Mouse (Mus musculus) lung, embryonic 15.5 days (tissue): Measurements from ENCODE around the gene Fgfbp1. TPM values are rescaled to one million over a fixed set of nuclear protein-coding genes. Genes with fewer than 3 reads are reported as not detected.

ENCODE experiments used
- ATAC-seq: fragments of 200-750 bp; cut with Nextera tagmentation; 2 replicates; pipeline ENCODE4 v1.8.0; 2017; ENCODE audit warnings: moderate number of reproducible peaks, borderline replicate concordance; ENCODE audit not compliant: low FRiP score, low TSS enrichment; ENCODE audit errors: extremely low read depth
- H3K27ac ChIP-seq: fragments of 300-500 bp; sonication (generic); 2 replicates; pipeline ENCODE4 v1.5.1; 2015; ENCODE audit warnings: moderate library complexity, mild to moderate bottlenecking, inconsistent platforms
- H3K27me3 ChIP-seq: fragments of 300-500 bp; sonication (generic); 2 replicates; pipeline ENCODE4 v1.6.1; 2015; ENCODE audit warnings: inconsistent platforms
- H3K36me3 ChIP-seq: fragments of 300-500 bp; sonication (generic); 2 replicates; pipeline ENCODE4 v1.6.1; 2015; ENCODE audit warnings: inconsistent platforms
- H3K4me1 ChIP-seq: fragments of 300-500 bp; sonication (generic); 2 replicates; pipeline ENCODE4 v1.6.1; 2015; ENCODE audit warnings: inconsistent platforms
- H3K4me2 ChIP-seq: fragments of 300-500 bp; sonication (generic); 2 replicates; pipeline ENCODE4 v1.6.1; 2015; ENCODE audit warnings: inconsistent platforms, mild to moderate bottlenecking, moderate library complexity
- H3K4me3 ChIP-seq: fragments of 300-500 bp; sonication (generic); 2 replicates; pipeline ENCODE4 v1.5.1; 2015; ENCODE audit warnings: mild to moderate bottlenecking, inconsistent platforms
- H3K9ac ChIP-seq: fragments of 300-500 bp; sonication (generic); 2 replicates; pipeline ENCODE4 v1.6.1; 2015; ENCODE audit warnings: inconsistent platforms
- H3K9me3 ChIP-seq: fragments of 300-500 bp; sonication (generic); 2 replicates; pipeline ENCODE4 v1.6.1; 2016; ENCODE audit warnings: inconsistent platforms
- WGBS: fragments of 180-500 bp; shearing (Covaris S2); methylation state at CpG from one replicate; pipeline ENCODE4 v1.1.7; 2015; 5-methylcytosine and 5-hydroxymethylcytosine counted together
- polyA plus RNA-seq: library from polyadenylated mRNA; unstranded; fragments of >200 nt; fragmentation: Nextera tagmentation; extraction: Ambion mirVana; gene quantifications from 2 replicates; pipeline ENCODE4 v1.2.1, GENCODE M21; 2015

The Fgfbp1 gene
- polyA plus RNA-seq, 1 experiment from 2014 or later: 27.0 TPM

DNA sequence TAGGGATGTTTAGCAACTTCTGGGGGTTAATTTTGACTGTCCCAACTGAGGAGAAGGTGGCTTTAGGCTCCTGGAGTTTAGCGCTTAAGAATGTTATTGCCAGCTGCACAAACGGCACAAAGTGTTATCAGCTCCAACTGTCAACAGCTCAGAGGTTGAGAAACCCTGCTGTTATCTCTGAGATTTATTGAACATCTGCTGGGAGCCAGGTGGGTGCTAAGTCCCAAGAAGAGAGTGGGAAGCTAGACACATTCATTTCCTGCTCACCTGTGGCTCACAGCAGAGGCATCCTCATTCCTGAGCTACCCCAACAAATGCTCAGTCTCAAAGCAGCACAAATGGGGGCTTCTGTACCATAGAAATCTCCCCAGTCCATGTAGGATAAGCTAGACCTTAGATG is 10.4 kb downstream of the Fgfbp1 start:
- Histone ChIP-seq H3K27me3 (no peaks in the 10 kb centered on the region), H3K27ac (no peak overlapping the region), H3K9me3 (no peaks in the 10 kb centered on the region), H3K36me3 (no peaks in the 10 kb centered on the region), H3K4me2 (no peak overlapping the region), H3K9ac (no peak overlapping the region), H3K4me1 (no peaks in the 10 kb centered on the region), H3K4me3 (no peak overlapping the region)
- WGBS: 20% methylated on average over 2 of the region's 2 CpGs
- no peak for ATAC-seq

DNA sequence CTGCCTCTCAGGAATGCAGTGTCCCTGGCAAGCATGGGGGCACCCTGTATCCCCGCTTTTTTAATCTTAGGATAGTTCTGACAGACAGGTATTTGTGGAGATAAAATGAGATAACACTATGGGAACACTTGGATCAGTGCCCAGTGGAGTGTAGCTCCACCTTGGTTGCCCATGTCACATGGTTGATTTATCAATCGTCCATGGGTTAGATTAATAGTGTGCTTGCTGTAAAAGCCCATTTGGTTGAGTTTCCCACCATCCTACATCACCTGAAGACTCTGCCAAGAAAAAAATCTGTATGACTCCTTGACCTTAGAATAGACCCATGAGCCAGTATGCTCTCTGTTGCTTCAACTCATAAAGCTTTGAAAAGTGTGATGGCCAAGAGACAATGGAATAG is 11.0 kb downstream of the Fgfbp1 start:
- Histone ChIP-seq H3K4me1 (no peaks in the 10 kb centered on the region), H3K4me3 (no peak overlapping the region), H3K27ac (no peak overlapping the region), H3K36me3 (no peaks in the 10 kb centered on the region), H3K9me3 (no peaks in the 10 kb centered on the region), H3K9ac (no peak overlapping the region), H3K4me2 (no peak overlapping the region), H3K27me3 (no peaks in the 10 kb centered on the region)
- no peak for ATAC-seq
- 58% methylated on average over 2 of the region's 2 CpGs for WGBS

DNA sequence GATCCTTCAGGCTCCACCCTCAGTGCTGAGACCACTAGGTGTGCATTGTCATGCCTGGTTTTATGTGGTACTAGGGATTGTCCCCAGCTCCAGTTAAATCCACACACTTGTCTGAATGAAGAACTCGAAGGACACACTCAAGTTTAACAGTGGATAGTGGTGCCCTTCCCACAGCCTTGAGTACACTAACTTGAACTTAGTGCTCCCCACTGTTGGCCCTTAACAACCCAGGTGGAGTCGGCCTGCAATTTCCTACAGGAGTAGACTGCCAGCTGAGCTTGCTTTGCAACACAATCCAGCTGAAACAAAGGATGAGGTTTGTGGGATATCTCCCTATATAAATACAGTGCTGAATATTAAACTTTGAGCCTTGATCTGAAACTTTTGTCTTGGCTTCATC is 12.9 kb downstream of the Fgfbp1 start:
- Histone ChIP-seq H3K9me3 (no peaks in the 10 kb centered on the region), H3K4me2 (no peak overlapping the region), H3K27ac (no peak overlapping the region), H3K4me1 (no peaks in the 10 kb centered on the region), H3K36me3 (no peaks in the 10 kb centered on the region), H3K27me3 (no peaks in the 10 kb centered on the region), H3K9ac (no peak overlapping the region), H3K4me3 (no peak overlapping the region)
- 48% methylated on average over 2 of the region's 2 CpGs for WGBS
- ATAC-seq: no peak

DNA sequence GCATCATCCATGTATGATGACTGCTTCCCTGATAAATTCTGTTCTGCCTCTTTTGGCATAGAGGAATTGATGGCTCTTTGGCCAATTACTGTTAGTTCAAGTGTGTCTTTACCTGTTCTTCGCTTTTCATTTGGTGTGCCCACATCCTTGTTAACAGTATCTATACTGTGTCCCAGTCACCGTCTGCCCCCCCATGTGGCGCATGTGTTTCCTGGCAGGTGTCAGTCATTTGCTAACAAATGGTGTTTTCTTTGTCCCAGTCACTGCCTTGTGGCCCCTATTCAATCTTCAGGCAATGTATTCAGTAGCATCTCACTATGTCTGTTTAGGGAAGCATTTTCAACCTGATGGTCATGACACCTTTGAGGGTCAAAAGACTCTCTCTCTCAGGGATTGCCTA is 20.5 kb downstream of the Fgfbp1 start:
- no peak for ATAC-seq
- Histone ChIP-seq H3K4me2 (no peak overlapping the region), H3K9me3 (no peaks in the 10 kb centered on the region), H3K27me3 (no peaks in the 10 kb centered on the region), H3K4me3 (no peak overlapping the region), H3K4me1 (no peaks in the 10 kb centered on the region), H3K36me3 (no peaks in the 10 kb centered on the region), H3K9ac (no peak overlapping the region), H3K27ac (no peak overlapping the region)
- 86% methylated on average over 3 of the region's 3 CpGs for WGBS

DNA sequence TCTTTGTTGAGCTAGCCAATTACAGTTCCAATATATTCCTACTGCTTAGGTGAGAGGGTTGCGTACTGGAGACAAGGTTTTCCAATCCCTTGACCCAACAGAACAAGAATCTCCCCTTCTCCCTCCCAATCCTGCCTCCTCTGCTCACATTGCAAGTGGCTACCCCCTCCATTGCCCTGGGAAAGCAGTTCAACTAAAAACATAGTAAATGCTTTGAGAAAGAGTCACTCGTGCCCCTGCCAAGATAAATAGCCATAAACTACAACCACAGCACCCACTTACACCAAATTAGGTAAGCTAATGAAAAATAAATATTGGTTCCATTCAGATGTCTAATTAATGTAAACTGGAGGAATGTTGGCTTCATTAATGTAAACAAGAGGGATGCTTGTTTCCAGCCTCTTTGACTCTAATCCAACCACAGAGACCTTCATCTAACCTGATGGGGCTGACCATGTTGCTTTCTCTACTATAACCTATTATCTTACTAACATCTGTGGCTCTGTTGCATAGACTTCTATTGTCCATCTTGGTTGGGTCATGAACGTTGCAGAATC is 21.6 kb downstream of the Fgfbp1 start:
- WGBS: 68% methylated on average over 3 of the region's 3 CpGs
- Histone ChIP-seq H3K4me3 (no peak overlapping the region), H3K27ac (no peak overlapping the region), H3K9me3 (no peaks in the 10 kb centered on the region), H3K9ac (no peak overlapping the region), H3K4me2 (no peak overlapping the region), H3K36me3 (no peaks in the 10 kb centered on the region), H3K27me3 (no peaks in the 10 kb centered on the region), H3K4me1 (no peaks in the 10 kb centered on the region)
- no peak for ATAC-seq

DNA sequence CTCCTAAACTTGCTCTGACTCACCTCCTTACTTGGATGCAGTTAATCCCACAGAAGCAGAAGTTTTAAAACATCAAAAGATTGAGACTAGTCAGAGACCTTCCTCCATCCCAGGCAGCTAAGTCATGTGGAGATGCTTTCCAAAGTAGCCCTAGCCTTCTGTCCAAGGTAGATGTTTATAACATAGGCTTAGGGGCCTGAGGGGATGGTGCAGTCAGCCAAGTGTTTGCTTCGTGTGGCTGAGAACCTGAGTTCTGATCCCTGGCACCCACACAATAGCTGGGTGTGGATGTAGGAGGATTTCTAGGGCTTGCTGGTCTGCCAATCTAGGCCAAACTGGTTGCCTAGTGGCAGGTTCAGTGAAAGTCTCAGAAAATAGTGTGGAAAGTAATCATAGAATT is 28.3 kb downstream of the Fgfbp1 start:
- Histone ChIP-seq H3K4me3 (no peak overlapping the region), H3K9ac (no peak overlapping the region), H3K9me3 (no peaks in the 10 kb centered on the region), H3K4me2 (no peak overlapping the region), H3K27ac (no peak overlapping the region), H3K36me3 (no peaks in the 10 kb centered on the region), H3K4me1 (peaks cover 10% of the 10 kb centered on the region), H3K27me3 (no peaks in the 10 kb centered on the region)
- ATAC-seq: no peak
- WGBS: 69% methylated on average over 1 of the region's 1 CpGs

DNA sequence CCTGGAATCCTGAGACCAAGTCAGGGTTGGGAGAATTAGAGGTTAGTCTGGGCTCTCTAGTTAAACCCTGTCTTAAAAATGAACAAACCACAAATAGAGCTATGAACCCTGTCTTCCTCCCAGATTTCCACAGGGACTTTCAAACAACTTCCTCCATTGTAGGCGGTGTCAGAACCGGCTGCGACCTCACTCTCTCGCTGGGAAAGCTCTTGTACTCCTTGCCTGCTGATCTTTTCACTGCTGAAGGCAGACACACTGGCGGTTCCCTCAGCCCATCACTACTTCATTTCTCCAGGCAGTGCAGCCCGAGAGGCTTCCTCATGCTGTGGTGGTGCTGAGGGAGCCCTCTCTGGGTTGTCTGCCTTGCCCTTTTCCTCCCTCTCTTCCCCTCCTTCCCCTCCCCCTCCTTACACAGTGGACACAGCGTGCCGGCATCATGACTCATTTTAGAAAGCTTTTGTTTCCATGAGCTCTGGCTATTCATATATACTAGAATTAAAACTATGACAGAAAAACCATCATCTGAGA is 32.8 kb downstream of the Fgfbp1 start:
- no peaks in the 10 kb centered on the region for H3K36me3 ChIP-seq

DNA sequence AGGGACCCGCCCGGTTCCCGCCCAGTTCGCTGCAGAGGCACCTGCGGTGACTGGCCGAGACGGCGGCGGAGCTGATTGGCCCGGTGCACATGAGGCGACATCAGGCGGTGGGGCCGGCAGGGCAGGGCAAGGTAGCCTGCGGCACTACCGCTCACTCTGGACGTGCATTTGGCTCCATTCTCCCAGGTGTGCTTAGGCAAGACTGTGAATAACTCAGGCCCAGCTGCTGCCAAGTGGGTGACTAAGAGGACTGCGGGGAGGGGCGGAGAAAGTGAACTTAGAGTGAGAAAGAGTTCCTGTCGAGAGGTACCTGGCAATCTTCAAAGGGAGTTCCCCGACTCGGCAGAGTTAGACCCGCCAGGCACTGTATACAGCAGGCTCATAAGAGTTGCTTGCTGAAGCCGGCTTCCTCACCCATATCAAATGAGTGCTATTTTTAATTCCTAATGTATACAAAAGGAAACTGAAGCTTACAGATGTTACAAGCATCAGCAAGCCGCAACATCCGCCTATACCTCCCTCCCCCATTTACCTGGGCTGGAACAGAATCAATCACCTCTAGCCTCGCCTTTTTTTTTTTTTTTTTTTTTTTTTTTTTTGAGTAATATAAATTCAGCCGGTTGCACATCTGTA is 33.4 kb downstream of the Fgfbp1 start:
- H3K9me3 ChIP-seq: no peaks in the 10 kb centered on the region
- H3K4me3 ChIP-seq: peak overlapping the region; percentile 30
- WGBS: 2% methylated on average over 27 of the region's 27 CpGs
- ATAC-seq: peak; percentile 95
- peak overlapping the region; percentile 52 for H3K4me2 ChIP-seq
- H3K27me3 ChIP-seq: no peaks in the 10 kb centered on the region
- no peaks in the 10 kb centered on the region for H3K36me3 ChIP-seq
- H3K27ac ChIP-seq: peak overlapping the region; percentile 85
- H3K9ac ChIP-seq: no peak overlapping the region
- peaks cover 22% of the 10 kb centered on the region for H3K4me1 ChIP-seq

More for the DNA sequence above, 32.8 kb downstream of the Fgfbp1 start:
- H3K27me3 ChIP-seq: no peaks in the 10 kb centered on the region
- peak overlapping the region; percentile 85 for H3K27ac ChIP-seq
- peak overlapping the region; percentile 30; the same call in 1 of the 2 replicates for H3K4me3 ChIP-seq
- 3% methylated on average over 8 of the region's 8 CpGs for WGBS
- peaks cover 22% of the 10 kb centered on the region for H3K4me1 ChIP-seq
- no peak overlapping the region for H3K9ac ChIP-seq
- peak overlapping the region; percentile 52 for H3K4me2 ChIP-seq
- ATAC-seq: peak; percentile 55; the same call in 1 of the 2 replicates
- H3K9me3 ChIP-seq: no peaks in the 10 kb centered on the region

DNA sequence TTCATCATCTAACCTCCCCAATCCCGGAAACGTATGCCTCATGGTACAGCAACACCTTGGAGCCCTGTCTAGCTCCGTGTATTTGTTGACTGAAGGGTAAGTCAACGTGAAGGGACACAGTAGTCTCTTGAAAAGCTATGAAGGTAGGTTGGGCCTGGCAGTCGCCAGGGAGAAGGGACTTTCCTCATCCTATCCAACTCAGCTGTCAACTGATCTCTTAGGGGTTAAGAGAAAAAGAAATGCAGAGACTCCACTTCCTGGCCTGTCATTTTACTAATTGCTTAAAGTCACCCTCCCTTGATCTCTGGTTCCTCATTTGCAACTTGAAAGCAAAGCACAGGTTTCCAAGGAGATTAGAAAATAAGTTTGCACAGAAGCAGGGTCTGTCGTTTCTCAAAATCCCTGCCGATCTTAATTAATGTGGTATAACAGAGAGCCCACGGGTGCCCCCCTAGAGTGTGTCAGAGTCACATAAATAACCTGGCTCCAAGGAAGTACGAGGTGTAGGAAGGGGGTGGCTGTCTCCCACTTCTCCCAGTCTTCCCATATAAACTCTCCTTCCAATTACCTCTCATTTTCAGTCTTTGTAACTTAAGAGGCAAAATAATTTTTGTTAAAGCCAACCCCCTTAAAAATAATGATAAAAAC is 34.1 kb downstream of the Fgfbp1 start:
- H3K4me1 ChIP-seq: peaks cover 22% of the 10 kb centered on the region
- no peak for ATAC-seq
- H3K4me3 ChIP-seq: peak overlapping the region; percentile 30; the same call in 1 of the 2 replicates
- H3K36me3 ChIP-seq: no peaks in the 10 kb centered on the region
- H3K9me3 ChIP-seq: no peaks in the 10 kb centered on the region
- H3K27ac ChIP-seq: peak overlapping the region; percentile 85
- H3K27me3 ChIP-seq: no peaks in the 10 kb centered on the region
- WGBS: 11% methylated on average over 9 of the region's 9 CpGs
- peak overlapping the region; percentile 52 for H3K4me2 ChIP-seq
- H3K9ac ChIP-seq: no peak overlapping the region

DNA sequence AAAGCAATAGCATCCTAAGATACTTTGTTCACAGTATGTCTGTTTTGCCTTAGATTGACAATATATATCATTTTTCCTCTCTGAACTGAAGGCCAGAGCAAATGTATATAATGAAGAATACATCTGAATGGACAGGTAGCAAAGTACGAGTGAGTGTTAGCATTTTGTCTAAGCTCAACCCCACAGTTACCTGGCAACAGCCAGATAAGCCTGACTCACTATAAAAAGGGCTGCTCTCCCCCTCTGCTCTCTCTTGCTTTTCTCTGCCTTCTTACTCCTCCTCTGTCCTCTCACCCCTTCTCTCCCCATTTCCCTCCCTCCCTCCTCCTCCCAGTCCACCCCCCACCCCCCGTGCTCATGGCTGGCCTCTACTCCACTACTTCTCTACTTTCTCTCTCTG is 48.3 kb downstream of the Fgfbp1 start:
- no peaks in the 10 kb centered on the region for H3K4me1 ChIP-seq
- ATAC-seq: no peak
- H3K9ac ChIP-seq: no peak overlapping the region
- H3K27ac ChIP-seq: no peak overlapping the region
- H3K27me3 ChIP-seq: no peaks in the 10 kb centered on the region
- H3K4me3 ChIP-seq: no peak overlapping the region
- 23% methylated on average over 2 of the region's 2 CpGs for WGBS
- H3K4me2 ChIP-seq: no peak overlapping the region
- no peaks in the 10 kb centered on the region for H3K36me3 ChIP-seq
- H3K9me3 ChIP-seq: no peaks in the 10 kb centered on the region
